Mouse (Mus musculus): ENCODE results near the gene Tbc1d24.
"Not testable (repeated sequence)": the region's sequence is repeated elsewhere in the genome, so short reads cannot be mapped to it uniquely, and the experiment has no call there.

Gene Tbc1d24

DNA sequence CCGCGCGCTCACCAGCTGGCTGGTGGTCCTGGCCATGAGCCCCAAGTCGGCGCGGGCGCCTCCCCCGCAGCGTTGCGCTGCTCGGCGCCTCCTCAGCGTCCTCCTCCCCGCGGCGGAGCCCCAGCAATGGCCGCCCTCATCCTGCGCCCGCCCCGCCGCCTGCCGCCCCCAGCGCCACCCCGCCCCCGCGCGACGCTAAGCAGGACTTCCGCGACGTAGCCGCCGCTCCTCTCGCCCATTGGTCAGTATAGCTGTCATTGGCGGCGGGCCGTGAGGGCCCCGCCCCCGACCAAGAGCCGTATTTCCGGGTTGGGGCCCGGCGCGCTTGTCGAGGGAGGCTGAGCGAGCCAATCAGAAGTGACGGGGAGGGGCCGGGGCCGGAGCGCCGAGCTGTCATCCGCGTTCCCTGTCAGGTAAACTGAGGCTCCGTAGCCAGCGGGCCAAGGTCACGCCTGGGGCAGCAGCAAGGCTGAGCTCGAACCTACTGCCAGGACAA lies 63.9 kb downstream of the Tbc1d24 start:
- peak; percentile 100 for DNase-seq

DNA sequence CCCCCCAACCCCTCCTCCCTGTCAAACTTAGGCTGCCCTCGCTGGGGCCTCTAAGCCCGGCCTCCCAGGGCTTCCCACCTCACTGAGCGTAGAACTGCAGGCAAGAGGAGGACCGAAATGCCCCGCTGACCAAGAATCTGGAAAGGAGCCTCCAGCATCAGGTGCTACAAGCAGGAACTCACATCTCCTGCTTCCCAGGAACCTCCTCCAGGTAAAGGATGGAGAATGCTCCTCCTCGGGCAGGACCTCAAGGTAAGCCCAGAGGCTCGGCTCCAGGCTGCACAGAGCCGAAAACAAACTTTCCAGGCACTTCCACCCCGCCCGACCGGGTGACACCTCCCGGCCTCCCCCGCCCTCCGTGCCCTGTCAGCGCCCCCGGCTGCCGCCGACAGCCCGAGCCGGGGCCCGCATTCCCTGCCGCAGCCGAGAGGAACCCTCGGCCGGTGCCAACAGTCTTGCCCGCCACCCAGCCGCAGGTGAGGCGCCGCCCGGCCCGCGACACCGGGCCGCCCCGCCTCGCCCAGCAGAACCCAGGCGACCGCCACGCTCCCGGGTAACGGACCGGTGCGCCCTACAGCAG lies 64.4 kb downstream of the Tbc1d24 start:
- no peak for DNase-seq

DNA sequence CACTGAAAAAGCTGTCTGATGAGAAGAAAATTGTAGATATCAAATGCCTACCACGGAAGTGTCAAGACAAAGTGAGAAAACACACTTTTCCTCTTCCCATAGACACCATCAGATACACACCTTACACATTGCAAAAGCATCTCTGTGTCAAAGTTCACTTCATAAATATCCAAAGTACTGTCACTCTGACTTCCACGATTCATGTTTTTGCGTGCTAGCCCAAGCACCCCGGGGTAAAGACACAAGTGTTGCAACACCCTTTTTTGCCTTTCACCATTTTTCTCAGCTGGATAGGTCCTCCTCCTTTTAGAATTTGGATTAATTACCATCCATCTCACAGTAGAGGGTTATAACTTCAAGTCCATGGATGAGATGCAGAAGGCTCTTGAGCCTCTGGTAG lies 65.4 kb downstream of the Tbc1d24 start:
- no peak for DNase-seq

DNA sequence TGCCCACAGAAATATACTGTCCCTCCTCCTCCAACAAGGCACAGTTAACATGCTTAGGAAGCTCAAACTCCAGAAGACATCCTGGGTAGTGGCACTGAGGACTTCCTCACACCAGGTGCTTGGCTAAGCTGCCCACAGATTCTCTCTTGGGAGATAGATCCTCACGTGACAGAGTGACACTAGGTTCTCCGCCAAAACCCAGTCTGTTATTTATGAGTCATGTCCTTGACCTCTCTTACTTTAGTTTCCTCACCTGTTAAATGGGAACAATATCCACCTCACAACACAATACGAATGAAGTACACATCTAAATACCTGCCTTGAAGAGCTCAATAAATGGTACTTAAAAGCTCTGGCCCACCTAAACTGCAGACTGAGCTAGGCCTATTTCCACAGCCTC lies 66.1 kb downstream of the Tbc1d24 start:
- no peak for DNase-seq

DNA sequence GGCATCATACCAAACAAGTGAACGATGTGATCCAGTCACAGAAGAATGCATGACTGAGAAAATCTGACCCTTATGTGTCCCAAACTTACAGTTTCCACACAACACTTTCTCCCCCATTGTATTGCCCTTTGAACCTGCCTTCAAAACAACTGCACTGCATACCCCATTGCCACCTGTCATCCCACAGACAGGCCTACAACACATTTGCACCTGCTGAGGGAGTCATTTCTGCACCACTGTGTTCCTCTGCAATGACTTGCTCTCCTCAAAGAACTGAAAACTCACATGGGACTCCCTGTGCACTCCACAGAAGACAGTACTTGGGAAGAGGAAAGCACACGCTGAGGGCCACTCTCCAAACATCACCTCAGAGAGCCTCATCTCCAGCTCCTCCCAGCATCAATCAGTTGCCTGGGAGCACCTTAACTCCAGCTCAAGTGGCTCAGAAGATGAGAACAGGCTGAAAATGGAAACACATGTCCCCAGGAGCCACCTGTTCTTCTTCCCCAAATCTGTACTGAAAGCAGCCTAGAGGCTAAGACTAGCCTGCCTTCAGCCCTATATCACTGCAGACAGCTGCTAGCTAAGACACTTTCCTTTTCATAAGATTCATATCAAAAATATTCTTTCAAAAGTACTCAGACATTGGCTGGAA lies 68.0 kb downstream of the Tbc1d24 start:
- DNase-seq: no peak

DNA sequence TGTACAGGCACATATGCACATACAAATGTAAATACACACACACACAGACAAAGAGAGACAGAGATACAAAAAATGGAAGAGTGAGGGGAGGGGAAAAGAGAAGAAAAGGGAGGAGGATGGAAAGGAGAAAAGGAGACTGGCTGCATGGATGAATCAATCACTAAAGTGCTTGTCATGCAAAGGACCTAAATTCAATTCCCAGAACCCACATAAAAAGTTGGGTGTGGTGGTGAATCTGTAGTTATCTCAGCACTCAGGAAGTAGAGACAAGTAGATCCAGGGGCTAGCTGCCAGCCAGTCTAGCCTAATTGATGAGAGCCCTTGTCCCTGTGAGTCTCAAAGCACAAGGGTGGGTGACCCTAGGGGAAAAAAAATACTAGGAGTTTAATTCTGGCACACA lies 71.3 kb downstream of the Tbc1d24 start:
- no peak for DNase-seq

DNA sequence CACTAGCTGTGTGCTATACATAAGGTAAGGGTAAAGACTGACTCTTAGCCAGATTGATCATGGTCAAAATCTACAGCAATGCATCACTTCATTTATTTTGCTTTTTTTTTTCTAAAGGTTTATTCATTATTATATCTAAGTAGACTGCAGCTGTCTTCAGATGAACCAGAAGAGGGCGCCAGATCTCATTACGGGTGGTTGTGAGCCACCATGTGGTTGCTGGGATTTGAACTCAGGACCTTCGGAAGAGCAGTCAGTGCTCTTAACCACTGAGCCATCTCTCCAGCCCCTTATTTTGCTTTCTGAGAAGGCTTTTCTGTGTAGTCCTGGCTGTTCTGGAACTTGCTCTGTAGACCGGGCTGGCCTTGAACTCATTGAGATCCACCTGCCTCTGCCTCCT lies 72.4 kb downstream of the Tbc1d24 start:
- not testable (repeated sequence) for DNase-seq

DNA sequence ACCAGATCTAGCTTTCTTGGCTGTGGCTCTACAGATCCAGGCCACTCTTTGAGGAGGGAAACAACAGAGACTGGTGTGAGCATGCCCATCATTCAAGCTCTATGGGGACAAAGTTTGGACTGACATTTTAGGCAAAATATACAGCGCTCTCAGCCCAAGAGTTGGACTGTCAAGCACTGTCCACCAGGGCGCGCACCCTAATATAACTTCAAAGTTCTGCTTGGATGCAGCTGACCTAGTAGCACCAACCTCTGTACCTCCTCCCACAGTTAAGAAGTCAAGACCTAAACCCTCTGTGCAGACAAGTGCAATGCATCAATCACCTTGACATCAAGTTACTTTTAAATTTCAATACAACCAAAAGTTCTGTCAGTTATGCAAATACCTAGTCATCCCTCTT lies 73.8 kb downstream of the Tbc1d24 start:
- DNase-seq: no peak

DNA sequence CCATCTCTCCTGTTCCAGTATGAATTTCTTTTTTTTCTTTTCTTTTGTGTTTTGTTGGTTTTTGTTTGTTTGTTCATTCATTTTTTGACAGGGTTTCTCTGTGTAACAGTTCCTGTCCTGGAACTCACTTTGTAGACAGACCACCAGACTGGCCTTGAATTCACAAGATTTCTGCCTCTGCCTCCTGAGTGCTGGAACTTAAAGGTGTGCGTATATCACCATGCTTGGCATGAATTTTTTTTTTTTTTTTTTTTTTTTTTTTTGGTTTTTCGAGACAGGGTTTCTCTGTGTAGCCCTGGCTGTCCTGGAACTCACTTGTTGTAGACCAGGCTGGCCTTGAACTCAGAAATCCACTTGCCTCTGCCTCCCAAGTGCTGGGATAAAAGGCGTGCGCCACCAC lies 76.1 kb downstream of the Tbc1d24 start:
- not testable (repeated sequence) for DNase-seq

DNA sequence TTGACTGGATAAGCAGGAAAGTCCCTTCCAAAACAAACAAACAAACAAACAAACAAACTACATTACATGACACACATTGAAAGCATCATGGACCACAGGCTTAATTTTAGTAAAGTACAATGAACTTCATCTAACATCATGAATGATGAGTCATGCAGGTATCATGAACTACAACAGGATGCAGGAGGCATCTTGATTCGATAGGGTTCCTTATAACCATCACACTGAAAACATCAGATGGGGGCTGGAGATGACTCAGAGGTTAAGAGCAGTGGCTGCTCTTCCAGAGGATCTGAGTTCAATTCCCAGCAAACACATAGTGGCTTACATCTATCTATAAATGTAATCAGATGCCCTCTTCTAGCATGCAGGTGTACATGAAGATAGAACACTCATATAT lies 77.8 kb downstream of the Tbc1d24 start:
- DNase-seq: no peak

DNA sequence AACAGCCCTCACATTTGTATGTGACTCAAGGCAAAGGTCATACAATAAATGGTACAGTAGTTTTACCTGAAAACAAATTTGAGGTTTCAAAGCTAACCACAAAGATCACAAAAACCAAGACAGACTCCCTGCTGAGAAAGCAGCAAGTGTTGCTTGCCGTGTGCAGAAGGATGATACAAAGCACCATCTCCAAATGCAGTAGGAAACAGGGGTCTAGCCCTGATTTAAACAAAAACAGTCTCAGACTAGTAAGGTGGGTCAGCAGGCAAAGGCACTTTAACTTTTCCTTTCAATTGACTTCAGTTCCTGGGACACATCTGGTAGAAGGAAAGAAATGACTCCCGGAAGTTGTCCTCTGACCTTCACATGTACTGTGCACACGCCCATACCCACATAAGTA lies 78.6 kb downstream of the Tbc1d24 start:
- DNase-seq: no peak

Measured in heart, adult 11 months (tissue).